Mouse (Mus musculus): ENCODE measurements at regions not wholly inside any gene's neighbourhood (a gene's known extent, or its start where the extent isn't known, plus 50 kb on each side); places are given as distances from the start of the nearest gene placed in this dataset.

- H3K79me2 ChIP-seq (ENCODE audit: control insufficient read depth, insufficient read depth): no peaks in the 10 kb centered on the region
- H3K79me3 ChIP-seq (ENCODE audit: low read depth): no peaks in the 10 kb centered on the region
- no peaks in the 10 kb centered on the region for H3K27me3 ChIP-seq (ENCODE audit: control insufficient read depth, insufficient read depth, insufficient read length)
- TF ChIP-seq MYOD1 (IDR thresholded peaks at IDR 0.05; ENCODE audit: control insufficient read depth, insufficient read length, low read depth) (no peak), USF1 (IDR thresholded peaks at IDR 0.05; ENCODE audit: low read depth) (no peak), CEBPB (IDR thresholded peaks at IDR 0.05; ENCODE audit: low read depth) (no peak)
- no peak overlapping the region for H3ac ChIP-seq (ENCODE audit: control insufficient read depth, insufficient read length, low read depth)
- no peaks in the 10 kb centered on the region for H3K36me3 ChIP-seq (ENCODE audit: control insufficient read depth, insufficient read depth)
- no peak overlapping the region for H3K4me3 ChIP-seq (ENCODE audit: insufficient read depth, poor library complexity, severe bottlenecking)
Observed at GRCm38 (mm10) chr10:93370331-93370730, 59.4 kb upstream of the Elk3 start.

GRCm38 (mm10) chr10:93372281-93372680, 61.3 kb upstream of the Elk3 start:
- no peak overlapping the region for H3ac ChIP-seq (ENCODE audit: control insufficient read depth, insufficient read length, low read depth)
- H3K36me3 ChIP-seq (ENCODE audit: control insufficient read depth, insufficient read depth): no peaks in the 10 kb centered on the region
- no peaks in the 10 kb centered on the region for H3K79me2 ChIP-seq (ENCODE audit: control insufficient read depth, insufficient read depth)
- H3K4me3 ChIP-seq (ENCODE audit: insufficient read depth, poor library complexity, severe bottlenecking): no peak overlapping the region
- no peaks in the 10 kb centered on the region for H3K27me3 ChIP-seq (ENCODE audit: control insufficient read depth, insufficient read depth, insufficient read length)
- TF ChIP-seq CEBPB (IDR thresholded peaks at IDR 0.05; ENCODE audit: low read depth) (no peak), MAX (IDR thresholded peaks at IDR 0.05) (no peak), FOSL1 (IDR thresholded peaks at IDR 0.05; ENCODE audit: insufficient read depth, low read length, poor library complexity, severe bottlenecking) (no peak), MYOD1 (IDR thresholded peaks at IDR 0.05; ENCODE audit: control insufficient read depth, insufficient read length, low read depth) (no peak), MYOG (IDR thresholded peaks at IDR 0.05; ENCODE audit: control insufficient read depth, extremely low read depth, insufficient read length) (no peak), CTCF (IDR thresholded peaks at IDR 0.05; ENCODE audit: control insufficient read depth, insufficient read depth, insufficient read length) (no peak), USF1 (IDR thresholded peaks at IDR 0.05; ENCODE audit: low read depth) (no peak)
- H3K79me3 ChIP-seq (ENCODE audit: low read depth): no peaks in the 10 kb centered on the region

- Histone ChIP-seq H3K4me3 (ENCODE audit: insufficient read depth, poor library complexity, severe bottlenecking) (no peak overlapping the region), H3K79me2 (ENCODE audit: control insufficient read depth, insufficient read depth) (no peaks in the 10 kb centered on the region), H3K27me3 (ENCODE audit: control insufficient read depth, insufficient read depth, insufficient read length) (no peaks in the 10 kb centered on the region), H3ac (ENCODE audit: control insufficient read depth, insufficient read length, low read depth) (no peak overlapping the region), H3K36me3 (ENCODE audit: control insufficient read depth, insufficient read depth) (no peaks in the 10 kb centered on the region), H3K79me3 (ENCODE audit: low read depth) (no peaks in the 10 kb centered on the region)
- TF ChIP-seq MYOG (IDR thresholded peaks at IDR 0.05; ENCODE audit: control insufficient read depth, extremely low read depth, insufficient read length) (no peak), USF1 (IDR thresholded peaks at IDR 0.05; ENCODE audit: low read depth) (no peak), MYOD1 (IDR thresholded peaks at IDR 0.05; ENCODE audit: control insufficient read depth, insufficient read length, low read depth) (no peak), CEBPB (IDR thresholded peaks at IDR 0.05; ENCODE audit: low read depth) (no peak), CTCF (IDR thresholded peaks at IDR 0.05; ENCODE audit: control insufficient read depth, insufficient read depth, insufficient read length) (no peak), MAX (IDR thresholded peaks at IDR 0.05) (no peak), FOSL1 (IDR thresholded peaks at IDR 0.05; ENCODE audit: insufficient read depth, low read length, poor library complexity, severe bottlenecking) (no peak)
Observed at GRCm38 (mm10) chr10:93373265-93373664, 62.3 kb upstream of the Elk3 start.

DNA sequence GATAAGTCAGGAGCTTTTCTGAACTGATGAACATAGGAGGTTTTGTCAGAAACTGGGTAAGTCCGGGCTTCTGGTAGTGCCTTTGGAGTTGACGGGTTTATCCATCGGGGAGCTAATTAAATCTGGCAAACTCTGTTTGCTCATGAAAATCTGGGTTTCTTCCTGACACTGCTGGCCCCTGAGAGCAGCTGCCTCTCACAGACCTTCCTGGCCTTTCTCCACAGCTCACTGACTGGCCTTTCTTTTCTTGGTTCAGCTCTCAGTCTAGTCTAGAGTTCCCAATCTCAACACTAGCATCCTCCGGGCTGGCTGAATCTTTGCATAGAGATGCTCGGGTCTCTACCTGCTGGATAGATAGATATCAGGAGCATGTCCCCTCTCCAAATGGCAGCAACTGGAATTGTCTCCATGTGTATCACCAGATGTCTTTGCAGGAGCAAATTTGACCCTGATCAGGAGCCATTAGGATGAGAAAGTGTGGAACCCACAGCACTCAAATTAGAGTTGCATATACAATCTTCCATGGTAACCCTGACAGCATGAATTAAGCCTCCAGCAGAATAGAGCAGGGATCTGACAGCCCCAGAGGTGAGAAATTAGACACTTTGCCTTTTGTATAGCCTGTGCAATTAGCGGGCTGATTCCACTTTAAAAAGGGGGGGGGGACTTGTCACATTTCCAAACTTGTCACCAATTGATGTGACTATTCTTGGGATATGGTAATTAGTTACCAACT, 63.2 kb upstream of the Elk3 start:
- TF ChIP-seq USF1 (IDR thresholded peaks at IDR 0.05; ENCODE audit: low read depth): no peak
- no peak for TF ChIP-seq CEBPB (IDR thresholded peaks at IDR 0.05; ENCODE audit: low read depth)
- no peak for TF ChIP-seq MYOD1 (IDR thresholded peaks at IDR 0.05; ENCODE audit: control insufficient read depth, insufficient read length, low read depth)
- no peak for TF ChIP-seq MAX (IDR thresholded peaks at IDR 0.05)
- TF ChIP-seq FOSL1 (IDR thresholded peaks at IDR 0.05; ENCODE audit: insufficient read depth, low read length, poor library complexity, severe bottlenecking): no peak
- TF ChIP-seq MYOG (IDR thresholded peaks at IDR 0.05; ENCODE audit: control insufficient read depth, extremely low read depth, insufficient read length): no peak
- TF ChIP-seq CTCF (IDR thresholded peaks at IDR 0.05; ENCODE audit: control insufficient read depth, insufficient read depth, insufficient read length): no peak
- Histone ChIP-seq H3K79me3 (ENCODE audit: low read depth) (no peaks in the 10 kb centered on the region), H3K4me3 (ENCODE audit: insufficient read depth, poor library complexity, severe bottlenecking) (no peak overlapping the region), H3K79me2 (ENCODE audit: control insufficient read depth, insufficient read depth) (no peaks in the 10 kb centered on the region), H3K27me3 (ENCODE audit: control insufficient read depth, insufficient read depth, insufficient read length) (no peaks in the 10 kb centered on the region), H3ac (ENCODE audit: control insufficient read depth, insufficient read length, low read depth) (no peak overlapping the region), H3K36me3 (ENCODE audit: control insufficient read depth, insufficient read depth) (no peaks in the 10 kb centered on the region)

- Histone ChIP-seq H3ac (ENCODE audit: control insufficient read depth, insufficient read length, low read depth) (no peak overlapping the region), H3K27me3 (ENCODE audit: control insufficient read depth, insufficient read depth, insufficient read length) (no peaks in the 10 kb centered on the region), H3K79me2 (ENCODE audit: control insufficient read depth, insufficient read depth) (no peaks in the 10 kb centered on the region), H3K4me3 (ENCODE audit: insufficient read depth, poor library complexity, severe bottlenecking) (no peak overlapping the region), H3K79me3 (ENCODE audit: low read depth) (no peaks in the 10 kb centered on the region), H3K36me3 (ENCODE audit: control insufficient read depth, insufficient read depth) (no peaks in the 10 kb centered on the region)
- no peak for TF ChIP-seq FOSL1 (IDR thresholded peaks at IDR 0.05; ENCODE audit: insufficient read depth, low read length, poor library complexity, severe bottlenecking)
- TF ChIP-seq MAX (IDR thresholded peaks at IDR 0.05): no peak
- no peak for TF ChIP-seq MYOD1 (IDR thresholded peaks at IDR 0.05; ENCODE audit: control insufficient read depth, insufficient read length, low read depth)
- TF ChIP-seq CEBPB (IDR thresholded peaks at IDR 0.05; ENCODE audit: low read depth): no peak
- no peak for TF ChIP-seq USF1 (IDR thresholded peaks at IDR 0.05; ENCODE audit: low read depth)
- TF ChIP-seq MYOG (IDR thresholded peaks at IDR 0.05; ENCODE audit: control insufficient read depth, extremely low read depth, insufficient read length): no peak
- no peak for TF ChIP-seq CTCF (IDR thresholded peaks at IDR 0.05; ENCODE audit: control insufficient read depth, insufficient read depth, insufficient read length)
Observed at GRCm38 (mm10) chr10:93374690-93374994, 63.7 kb upstream of the Elk3 start.

Measured in C2C12 (cell line).